Mouse (Mus musculus) layer of hippocampus, adult 9-11 months (tissue): ENCODE measurements around the gene Capn11.
A peak's percentile ranks its signal among the peaks of the same experiment; 100 is the strongest.

ENCODE experiments used
- DNase-seq: peaks from one replicate; pipeline ENCODE4 v3.0.0; 2022

Gene Capn11

GRCm38 (mm10) chr17:45681588-45681987 lies 22.5 kb upstream of the Capn11 start:
- no peak for DNase-seq

GRCm38 (mm10) chr17:45680391-45680980 lies 21.4 kb upstream of the Capn11 start:
- peak; percentile 75 for DNase-seq

DNA sequence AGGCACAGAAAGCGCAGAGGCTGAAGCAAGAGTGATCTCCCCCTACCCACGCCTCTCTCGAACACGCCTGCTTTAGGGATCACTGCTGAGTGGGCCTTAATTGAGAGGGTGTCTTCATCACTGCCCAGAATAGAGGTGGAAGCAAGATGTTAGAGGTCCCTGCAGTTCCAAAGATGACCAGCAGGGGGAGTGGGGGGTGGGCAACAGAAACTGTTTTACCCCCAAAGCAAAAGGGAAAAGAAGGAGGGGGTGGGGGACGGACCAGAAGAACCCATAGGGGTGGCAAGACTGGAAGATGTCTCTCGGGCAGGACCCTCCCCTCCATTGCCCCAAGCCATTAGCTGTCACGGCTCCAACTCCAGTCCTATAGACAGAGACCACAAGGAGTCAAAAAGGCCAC lies 19.0 kb upstream of the Capn11 start:
- no peak for DNase-seq

DNA sequence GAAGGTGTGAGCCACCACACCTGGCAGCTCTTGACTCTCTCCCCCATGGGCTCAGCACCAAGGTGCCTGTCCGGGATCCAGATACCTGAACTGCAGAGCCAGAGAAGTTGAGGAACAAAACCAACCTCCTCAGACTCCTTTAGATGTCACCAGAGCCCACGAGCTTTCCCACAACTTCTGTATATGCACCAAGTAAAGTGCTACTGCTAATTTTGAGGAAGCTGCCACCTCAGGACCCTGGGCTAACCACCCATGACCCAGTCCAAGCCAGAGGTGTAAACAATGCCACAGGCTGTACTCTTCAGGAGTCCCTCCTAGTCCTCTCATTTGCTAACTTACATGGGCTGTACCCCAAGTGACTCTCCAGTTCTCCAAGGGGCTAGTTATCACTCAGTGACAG lies 13.5 kb upstream of the Capn11 start:
- DNase-seq, result no peak

- DNase-seq, result no peak
These were observed 12.7 kb upstream of the Capn11 start for GRCm38 (mm10) chr17:45671821-45672220.

DNA sequence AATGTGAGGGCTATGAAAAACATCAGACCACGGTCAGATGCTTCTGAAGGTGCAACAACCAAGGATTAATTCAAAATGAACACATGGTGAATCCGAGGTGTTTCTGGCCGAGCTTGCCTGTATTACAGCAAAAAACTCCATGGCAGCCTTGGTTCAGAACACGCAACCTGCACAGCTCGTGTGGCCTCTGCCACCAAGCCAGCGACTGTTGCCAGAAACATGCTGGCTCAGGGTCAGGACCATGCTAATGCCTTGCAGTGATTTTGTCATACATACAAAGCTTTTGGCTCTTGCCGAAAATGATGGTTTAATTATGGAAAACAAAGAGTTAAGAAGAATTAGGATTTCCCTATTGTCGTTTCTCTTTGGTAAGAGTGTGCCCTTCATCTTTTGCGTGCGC lies 8.9 kb upstream of the Capn11 start:
- no peak for DNase-seq

- DNase-seq, result no peak
These were observed 8.4 kb upstream of the Capn11 start for GRCm38 (mm10) chr17:45667481-45667880.

GRCm38 (mm10) chr17:45666091-45666490 lies 7.0 kb upstream of the Capn11 start:
- no peak for DNase-seq

DNA sequence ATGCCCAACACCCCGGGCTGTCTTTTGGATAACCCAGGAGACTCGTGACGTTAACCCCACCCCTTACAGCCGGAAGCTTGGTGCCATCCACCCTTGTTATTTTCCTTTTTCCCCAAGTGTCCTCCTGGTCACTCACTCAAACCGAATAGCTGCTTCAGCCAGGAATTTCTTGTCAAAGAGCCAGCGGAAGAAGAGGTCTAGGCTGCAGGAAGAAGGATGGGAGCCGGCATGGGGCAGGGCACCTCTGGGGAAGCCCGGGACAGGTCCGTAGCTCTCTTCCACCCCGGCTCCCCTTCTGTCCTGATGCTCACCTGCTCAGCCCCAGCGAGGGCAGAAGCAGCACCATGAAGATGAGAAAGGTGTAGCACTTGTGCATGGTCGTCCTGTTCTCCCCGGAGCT lies 5.5 kb upstream of the Capn11 start:
- DNase-seq, result no peak

DNA sequence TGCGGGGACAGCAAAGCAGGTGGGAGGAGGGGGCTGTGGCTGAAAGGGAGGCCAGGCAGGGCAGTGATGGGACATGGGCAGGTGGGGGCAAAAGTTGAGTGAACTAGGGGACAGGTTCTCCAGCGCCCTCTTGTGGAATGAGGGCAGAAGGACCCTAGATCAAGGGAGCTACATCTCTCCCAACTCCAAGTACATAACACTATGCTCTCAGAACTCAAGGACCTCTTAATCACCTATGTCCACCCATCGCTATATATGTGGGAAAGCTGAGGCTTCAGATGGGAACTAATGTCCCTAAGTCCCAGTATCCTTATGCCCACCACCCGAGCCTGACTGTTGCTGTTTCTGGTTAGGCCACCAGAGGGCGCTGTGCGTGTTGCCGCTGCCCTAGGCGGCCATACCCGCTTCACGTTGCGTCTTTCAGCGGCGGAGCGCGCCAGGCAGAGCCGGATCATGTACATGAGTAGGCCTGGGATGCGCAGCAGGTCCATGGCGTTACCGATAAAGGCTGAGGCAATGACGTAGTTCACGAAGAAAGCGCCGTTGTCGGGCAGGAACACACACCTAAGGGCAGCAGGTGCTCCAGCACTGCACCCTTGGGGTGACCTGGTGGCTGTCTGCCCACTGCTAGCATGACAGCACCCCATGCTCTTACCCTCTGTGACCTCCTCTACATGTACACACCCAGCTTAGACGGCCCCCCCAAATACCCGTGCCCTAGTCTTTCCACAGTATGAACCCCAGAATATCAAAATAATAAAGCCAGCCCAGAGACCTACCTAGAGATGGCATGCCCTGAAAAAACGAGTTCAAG lies 4.2 kb upstream of the Capn11 start:
- peak; percentile 66 for DNase-seq

DNA sequence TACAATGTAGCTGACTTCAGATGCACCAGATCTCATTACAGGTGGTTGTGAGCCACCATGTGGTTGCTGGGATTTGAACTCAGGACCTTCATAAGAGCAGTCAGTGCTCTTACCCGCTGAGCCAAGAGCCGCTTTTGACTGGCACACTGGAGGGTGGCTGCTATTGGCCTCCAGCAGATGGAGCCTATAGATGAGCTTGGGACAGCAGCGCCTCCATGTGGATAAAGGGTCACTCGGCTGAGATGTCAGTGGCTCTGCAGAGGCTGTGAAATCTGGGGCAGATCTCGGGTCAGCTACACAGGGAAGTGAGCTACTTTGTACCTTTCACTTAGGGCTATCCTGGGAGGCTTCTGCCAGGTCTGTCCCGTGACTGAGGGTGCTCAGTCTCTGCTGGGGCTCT lies 3.3 kb downstream of the Capn11 start:
- DNase-seq, result no peak

- no peak for DNase-seq
These were observed 5.9 kb downstream of the Capn11 start for GRCm38 (mm10) chr17:45653233-45653632.

DNA sequence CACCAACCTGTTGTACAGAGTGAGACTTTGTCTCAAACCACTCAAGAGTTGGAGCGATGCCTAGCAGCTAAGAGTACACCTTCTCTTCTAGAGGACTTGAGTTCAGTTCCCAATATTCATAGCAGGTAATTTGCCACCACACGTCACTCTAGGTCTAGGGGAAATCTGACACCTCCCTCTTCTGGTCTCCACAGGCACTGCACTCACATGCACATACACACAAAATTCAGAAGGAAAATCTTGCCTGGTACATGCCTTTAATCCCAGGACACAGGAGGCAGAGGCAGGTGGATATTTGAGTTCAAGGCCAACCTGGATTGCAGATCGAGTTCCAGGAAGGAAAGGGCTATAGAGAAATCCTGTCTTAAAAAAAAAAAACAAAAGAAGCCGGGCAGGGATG lies 14.9 kb downstream of the Capn11 start:
- no peak for DNase-seq

GRCm38 (mm10) chr17:45642701-45643100 lies 16.4 kb downstream of the Capn11 start:
- DNase-seq, result peak; percentile 44

DNA sequence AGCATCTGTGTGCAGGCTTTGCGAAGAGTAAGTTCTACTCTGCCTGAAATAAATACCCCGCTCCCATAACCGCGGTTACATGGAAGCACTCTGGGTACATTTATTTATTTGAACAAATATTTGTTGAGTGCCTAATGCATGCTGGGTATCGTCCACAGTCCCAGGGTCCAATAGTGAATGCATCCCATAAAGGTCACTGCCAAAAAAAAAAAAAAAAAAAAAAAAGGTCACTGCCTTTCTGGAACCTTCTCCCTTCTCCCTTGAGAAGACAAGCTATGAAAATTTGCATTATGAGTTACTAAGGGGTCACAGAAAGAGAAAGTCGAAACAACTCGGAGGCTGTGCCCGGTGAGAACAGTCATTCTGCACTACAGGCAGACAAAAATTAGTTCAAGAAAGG lies 17.1 kb downstream of the Capn11 start:
- DNase-seq, result no peak

- DNase-seq, result no peak
These were observed 20.4 kb downstream of the Capn11 start for GRCm38 (mm10) chr17:45638596-45639295.

GRCm38 (mm10) chr17:45634033-45634432 lies 25.1 kb downstream of the Capn11 start:
- no peak for DNase-seq

DNA sequence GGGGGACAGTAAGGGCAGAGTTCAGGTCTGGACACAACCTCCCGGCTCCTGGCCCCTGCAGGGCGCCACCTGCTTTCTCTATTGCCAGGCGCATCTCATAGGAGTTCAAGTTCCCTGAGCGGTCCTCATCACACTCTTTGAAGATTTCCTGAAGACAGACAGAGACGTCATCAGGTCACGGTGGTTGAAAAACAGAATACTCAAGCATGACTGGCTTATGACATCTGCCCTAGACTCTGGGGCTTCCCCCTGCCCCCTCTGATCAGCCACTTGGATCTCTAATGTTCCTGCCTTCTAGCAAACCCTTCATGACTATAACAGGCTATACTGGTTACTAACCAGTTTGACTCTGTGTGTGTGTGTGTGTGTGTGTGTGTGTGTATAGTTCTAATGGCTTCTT lies 27.2 kb downstream of the Capn11 start:
- DNase-seq, result no peak

- DNase-seq, result no peak
These were observed 28.1 kb downstream of the Capn11 start for GRCm38 (mm10) chr17:45630992-45631391.

DNA sequence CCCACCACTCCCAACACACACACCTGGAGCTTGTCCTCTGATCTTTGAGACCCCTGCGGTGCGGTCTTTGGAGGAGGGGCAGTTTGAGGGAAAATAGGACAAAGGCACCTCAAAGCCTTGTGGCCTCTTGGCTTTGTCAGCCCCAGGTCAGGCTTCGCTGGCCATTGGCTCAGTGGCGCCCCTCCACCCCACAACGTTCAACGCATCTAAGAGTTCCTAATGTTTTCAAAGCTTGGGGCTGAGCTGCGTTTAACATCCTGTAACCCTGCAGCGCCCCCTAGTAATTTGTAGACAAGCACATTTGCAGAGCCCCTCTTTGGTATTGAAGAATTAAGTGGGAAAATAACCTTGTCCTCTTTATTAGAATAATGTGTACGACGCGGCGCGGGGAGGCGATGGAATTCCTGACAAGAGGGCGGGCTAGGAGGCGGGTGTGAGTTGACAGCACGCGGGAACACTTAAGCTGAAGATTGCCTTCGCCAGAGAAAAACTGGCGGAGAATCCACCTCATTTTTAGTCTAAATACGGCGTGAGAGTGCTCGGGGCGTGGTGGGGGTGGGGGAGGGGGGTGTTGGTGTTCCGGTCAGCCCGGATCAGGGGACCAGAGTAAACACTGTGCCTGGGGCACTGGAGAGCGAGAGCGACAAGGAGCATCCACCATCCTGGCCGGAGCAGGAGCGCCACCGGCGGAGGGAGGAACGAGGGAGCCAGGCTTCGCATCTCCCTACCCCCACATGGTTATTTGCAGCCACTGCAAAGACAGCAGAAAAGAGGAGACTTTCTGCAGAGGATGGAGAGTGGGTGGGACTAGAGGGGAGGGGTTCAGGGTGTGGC lies 29.0 kb downstream of the Capn11 start:
- peak; percentile 69 for DNase-seq

DNA sequence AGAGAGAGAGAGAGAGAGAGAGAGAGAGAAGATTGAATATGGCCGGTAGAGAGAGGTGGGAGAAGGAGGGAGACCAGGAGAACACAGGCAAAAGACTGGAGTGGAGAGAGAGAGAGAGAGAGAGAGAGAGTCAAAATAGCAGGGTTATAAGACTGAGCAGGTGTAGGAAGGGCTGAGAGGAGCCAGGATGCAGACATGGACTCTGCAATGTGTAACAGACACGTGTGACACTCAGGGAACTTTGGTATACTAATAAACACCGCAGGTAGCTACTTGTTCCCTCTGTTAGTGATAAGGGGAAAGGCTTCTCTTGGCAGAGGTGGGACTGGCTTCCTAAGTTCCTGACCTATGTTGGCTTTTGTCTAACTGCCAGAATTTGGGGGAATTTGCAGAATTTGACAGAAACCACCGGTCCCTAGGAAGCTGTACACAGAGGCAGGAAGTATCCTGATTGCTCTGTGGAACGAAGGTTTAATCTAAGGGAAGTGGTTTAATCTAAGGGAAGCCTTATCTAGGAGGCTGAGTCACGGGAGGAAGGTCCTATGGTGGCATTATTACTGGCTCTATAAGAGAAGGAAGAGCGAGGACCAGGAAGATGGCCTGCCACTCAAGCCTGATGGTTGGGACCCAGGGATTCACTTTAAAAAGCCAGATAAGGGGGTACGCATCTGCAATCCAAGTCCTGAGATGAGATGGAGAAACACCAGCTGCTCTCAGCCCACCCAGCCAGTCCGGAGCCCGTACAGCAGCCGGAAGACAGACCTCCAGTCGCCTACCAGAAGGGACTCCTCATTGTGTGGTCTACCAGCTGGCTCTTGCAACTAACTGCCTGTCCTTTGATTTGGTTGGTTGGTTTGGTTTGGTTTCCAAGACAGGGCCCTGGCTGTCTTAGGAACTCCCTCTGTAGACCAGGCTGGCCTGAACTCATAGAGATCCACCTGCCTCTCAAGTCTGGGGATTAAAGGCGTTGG lies 30.0 kb downstream of the Capn11 start:
- DNase-seq, result no peak

- no peak for DNase-seq
These were observed 31.0 kb downstream of the Capn11 start for GRCm38 (mm10) chr17:45628160-45628559.
